Mouse (Mus musculus) heart, embryonic 14.5 days (tissue): Measurements from ENCODE around the gene Bbox1. TPM values are rescaled to one million over a fixed set of nuclear protein-coding genes. Genes with fewer than 3 reads are reported as not detected.

Experiments
- ATAC-seq: fragments of 200-750 bp; cut with Nextera tagmentation; 2 replicates; pipeline ENCODE4 v1.8.0; 2017; ENCODE audit warnings: low read depth, moderate TSS enrichment; ENCODE audit not compliant: insufficient number of reproducible peaks, insufficient read depth, low FRiP score
- H3K27ac ChIP-seq, 2 experiments: fragments of 200-500 bp in 1 of 2; fragments of 300-500 bp in 1 of 2; sonication (generic) in 1 of 2; replicated peaks in 1 of 2; 2 replicates each; pipeline ENCODE4 v1.5.1; 2012 to 2014; ENCODE audit warnings: low read depth in 2 of 2, low read length in 2 of 2, control low read depth in 1 of 2, mild to moderate bottlenecking in 1 of 2, mixed read lengths in 1 of 2; ENCODE audit not compliant: control insufficient read depth in 1 of 2, insufficient read depth in 1 of 2
- H3K27me3 ChIP-seq: fragments of 300-500 bp; sonication (generic); 2 replicates; pipeline ENCODE4 v1.6.1; 2014; ENCODE audit warnings: mild to moderate bottlenecking, low read length, control low read depth; ENCODE audit not compliant: control insufficient read depth, insufficient read depth
- H3K36me3 ChIP-seq: fragments of 300-500 bp; sonication (generic); 2 replicates; pipeline ENCODE4 v1.6.1; 2014; ENCODE audit warnings: mild to moderate bottlenecking, control low read depth, low read length, mixed read lengths; ENCODE audit not compliant: control insufficient read depth, insufficient read depth
- H3K4me1 ChIP-seq, 2 experiments: fragments of 200-500 bp in 1 of 2; fragments of 300-500 bp in 1 of 2; sonication (generic) in 1 of 2; 2 replicates each; pipeline ENCODE4 v1.6.1; 2012 to 2014; ENCODE audit warnings: low read length in 2 of 2, control low read depth in 1 of 2, mixed read lengths in 1 of 2; ENCODE audit not compliant: control insufficient read depth in 2 of 2, insufficient read depth in 2 of 2
- H3K4me2 ChIP-seq: fragments of 300-500 bp; sonication (generic); 2 replicates; pipeline ENCODE4 v1.6.1; 2014; ENCODE audit warnings: mild to moderate bottlenecking, low read length
- H3K4me3 ChIP-seq, 2 experiments: fragments of 200-500 bp in 1 of 2; fragments of 300-500 bp in 1 of 2; sonication (generic) in 1 of 2; 2 replicates each; pipeline ENCODE4 v1.5.1; 2012 to 2014; ENCODE audit warnings: low read length in 2 of 2, mild to moderate bottlenecking in 2 of 2, control low read depth in 1 of 2, low read depth in 1 of 2, moderate library complexity in 1 of 2; ENCODE audit not compliant: control insufficient read depth in 1 of 2, insufficient read depth in 1 of 2
- H3K9ac ChIP-seq: fragments of 300-500 bp; sonication (generic); 2 replicates; pipeline ENCODE4 v1.6.1; 2014; ENCODE audit warnings: mild to moderate bottlenecking, low read length
- H3K9me3 ChIP-seq: fragments of 300-500 bp; sonication (generic); 2 replicates; pipeline ENCODE4 v1.6.1; 2016; ENCODE audit warnings: low read length, control low read depth; ENCODE audit not compliant: control insufficient read depth
- WGBS: fragments of 180-500 bp; shearing (Covaris S2); extraction: QIAGEN DNeasy Blood & Tissue Kit; methylation state at CpG from one replicate; pipeline ENCODE4 v1.1.7; 2014; 5-methylcytosine and 5-hydroxymethylcytosine counted together
- polyA plus RNA-seq: library from polyadenylated mRNA; unstranded; fragments of >200 nt; fragmentation: Nextera tagmentation; extraction: Ambion mirVana; gene quantifications from 2 replicates; pipeline ENCODE4 v1.2.1, GENCODE M21; 2014

Bbox1 gene
- polyA plus RNA-seq, 1 experiment from 2014 or later, result 0.08 TPM

- H3K27ac ChIP-seq, result no peak overlapping the region
- WGBS, result 78% methylated on average over 3 of the region's 3 CpGs
- no peaks in the 10 kb centered on the region for H3K9me3 ChIP-seq
- H3K4me1 ChIP-seq, result no peaks in the 10 kb centered on the region
- H3K4me2 ChIP-seq, result no peak overlapping the region
- ATAC-seq, result no peak
- no peak overlapping the region for H3K9ac ChIP-seq
- no peak overlapping the region for H3K4me3 ChIP-seq
- no peaks in the 10 kb centered on the region for H3K36me3 ChIP-seq
- no peaks in the 10 kb centered on the region for H3K27me3 ChIP-seq
These were observed 98.7 kb downstream of the Bbox1 start for GRCm38 (mm10) chr2:110215685-110216058.

DNA sequence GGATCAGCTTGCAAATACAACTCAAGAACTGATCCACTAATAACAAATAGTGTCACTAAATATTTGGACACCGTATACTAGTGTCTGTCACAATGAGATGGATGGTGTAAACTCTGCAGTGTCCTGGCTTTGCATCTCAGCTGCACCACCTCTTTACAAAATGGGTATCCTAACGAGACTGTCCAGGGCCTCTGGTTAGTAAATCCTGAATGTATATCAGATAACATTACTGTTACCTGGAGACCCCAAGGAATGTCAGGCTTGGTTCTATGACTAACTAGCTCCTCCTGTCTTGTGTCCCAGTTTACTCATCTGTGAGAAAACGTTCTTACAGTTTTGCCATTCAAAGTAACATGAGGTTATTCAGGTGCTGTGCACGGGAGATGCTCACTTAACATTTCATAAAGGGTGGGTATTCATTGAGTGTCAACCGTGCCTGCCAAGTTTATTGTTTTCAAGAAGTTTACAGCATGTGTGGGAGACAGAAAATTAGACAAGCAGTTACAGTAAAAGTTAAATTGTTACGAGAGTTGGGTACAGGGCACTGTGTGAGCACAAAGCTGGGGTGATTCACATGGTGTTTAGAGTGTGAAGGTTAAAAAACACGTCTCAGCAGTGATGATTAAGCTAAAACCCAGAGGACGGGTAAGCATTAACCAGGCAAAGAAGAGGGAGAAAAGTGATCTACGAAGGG lies 99.2 kb downstream of the Bbox1 start:
- no peak overlapping the region for H3K27ac ChIP-seq
- no peak overlapping the region for H3K9ac ChIP-seq
- 70% methylated on average over 9 of the region's 9 CpGs for WGBS
- H3K4me3 ChIP-seq, result no peak overlapping the region
- no peaks in the 10 kb centered on the region for H3K27me3 ChIP-seq
- H3K4me2 ChIP-seq, result no peak overlapping the region
- no peaks in the 10 kb centered on the region for H3K36me3 ChIP-seq
- no peak for ATAC-seq
- no peaks in the 10 kb centered on the region for H3K9me3 ChIP-seq
- H3K4me1 ChIP-seq, result no peaks in the 10 kb centered on the region

GRCm38 (mm10) chr2:110214278-110214677 lies 100.1 kb downstream of the Bbox1 start:
- Histone ChIP-seq H3K9me3 (no peaks in the 10 kb centered on the region), H3K4me3 (no peak overlapping the region), H3K27ac (no peak overlapping the region), H3K27me3 (no peaks in the 10 kb centered on the region), H3K4me2 (no peak overlapping the region), H3K9ac (no peak overlapping the region), H3K4me1 (no peaks in the 10 kb centered on the region), H3K36me3 (no peaks in the 10 kb centered on the region)
- ATAC-seq, result no peak
- 85% methylated on average over 4 of the region's 4 CpGs for WGBS

Other genes starting within 250 kb of the Bbox1 start
- gene Fibin, start 48.6 kb upstream of the Bbox1 start, polyA plus RNA-seq, result 9.7 and 10.6 TPM in 2 replicates